Mouse (Mus musculus): Measurements from ENCODE around the gene Cib4.

GRCm38 (mm10) chr5:30551022-30551638, 5.5 kb upstream of the Cib4 start:
- no peak for TF ChIP-seq CTCF (IDR thresholded peaks at IDR 0.05; ENCODE audit: low read depth)
- TF ChIP-seq EP300 (IDR thresholded peaks at IDR 0.05; ENCODE audit: low read depth), result no peak
